Mouse (Mus musculus) midbrain, embryonic 14.5 days (tissue): ENCODE measurements around the gene Nrp2. TPM values are rescaled to one million over a fixed set of nuclear protein-coding genes. Genes with fewer than 3 reads are reported as not detected.
A peak's percentile ranks its signal among the peaks of the same experiment; 100 is the strongest.

Experiments
- ATAC-seq: fragments of 200-750 bp; cut with Nextera tagmentation; 2 replicates; pipeline ENCODE4 v1.8.0; 2017; ENCODE audit warnings: moderate number of reproducible peaks, moderate library complexity; ENCODE audit not compliant: low FRiP score, low TSS enrichment
- DNase-seq: peaks from one replicate; pipeline ENCODE4 v3.0.0-alpha.2; 2015
- H3K27ac ChIP-seq: fragments of 300-500 bp; sonication (generic); replicated peaks from 2 replicates; pipeline ENCODE4 v1.5.1; 2014; ENCODE audit warnings: mild to moderate bottlenecking, low read depth, low read length, moderate library complexity
- H3K27me3 ChIP-seq: fragments of 300-500 bp; sonication (generic); 2 replicates; pipeline ENCODE4 v1.6.1; 2014; ENCODE audit warnings: low read length, control low read depth, mixed read lengths; ENCODE audit not compliant: control insufficient read depth, insufficient read depth
- H3K36me3 ChIP-seq: fragments of 300-500 bp; sonication (generic); 2 replicates; pipeline ENCODE4 v1.6.1; 2014; ENCODE audit warnings: low read length, control low read depth; ENCODE audit not compliant: control insufficient read depth, insufficient read depth
- H3K4me1 ChIP-seq: fragments of 300-500 bp; sonication (generic); 2 replicates; pipeline ENCODE4 v1.6.1; 2014; ENCODE audit warnings: mild to moderate bottlenecking, antibody characterized with exemption, low read length, control low read depth; ENCODE audit not compliant: control insufficient read depth, insufficient read depth
- H3K4me2 ChIP-seq: fragments of 300-500 bp; sonication (generic); 2 replicates; pipeline ENCODE4 v1.6.1; 2014; ENCODE audit warnings: mild to moderate bottlenecking, low read length, moderate library complexity
- H3K4me3 ChIP-seq: fragments of 300-500 bp; sonication (generic); replicated peaks from 2 replicates; pipeline ENCODE4 v1.5.1; 2014; ENCODE audit warnings: low read depth, low read length
- H3K9ac ChIP-seq: fragments of 300-500 bp; sonication (generic); replicated peaks from 2 replicates; pipeline ENCODE4 v1.6.1; 2014; ENCODE audit warnings: mild to moderate bottlenecking, low read length, moderate library complexity
- H3K9me3 ChIP-seq: fragments of 300-500 bp; sonication (generic); 2 replicates; pipeline ENCODE4 v1.6.1; 2016; ENCODE audit warnings: low read length, control low read depth, mixed read lengths; ENCODE audit not compliant: control insufficient read depth
- WGBS: fragments of 180-500 bp; shearing (Covaris S2); extraction: QIAGEN DNeasy Blood & Tissue Kit; methylation state at CpG from one replicate; pipeline ENCODE4 v1.1.7; 2014; 5-methylcytosine and 5-hydroxymethylcytosine counted together
- polyA plus RNA-seq: library from polyadenylated mRNA; unstranded; fragments of >200 nt; fragmentation: Nextera tagmentation; extraction: Ambion mirVana; gene quantifications from 2 replicates; pipeline ENCODE4 v1.2.1, GENCODE M21; 2014

Gene Nrp2
- polyA plus RNA-seq, 1 experiment from 2014 or later: 19.5 TPM

DNA sequence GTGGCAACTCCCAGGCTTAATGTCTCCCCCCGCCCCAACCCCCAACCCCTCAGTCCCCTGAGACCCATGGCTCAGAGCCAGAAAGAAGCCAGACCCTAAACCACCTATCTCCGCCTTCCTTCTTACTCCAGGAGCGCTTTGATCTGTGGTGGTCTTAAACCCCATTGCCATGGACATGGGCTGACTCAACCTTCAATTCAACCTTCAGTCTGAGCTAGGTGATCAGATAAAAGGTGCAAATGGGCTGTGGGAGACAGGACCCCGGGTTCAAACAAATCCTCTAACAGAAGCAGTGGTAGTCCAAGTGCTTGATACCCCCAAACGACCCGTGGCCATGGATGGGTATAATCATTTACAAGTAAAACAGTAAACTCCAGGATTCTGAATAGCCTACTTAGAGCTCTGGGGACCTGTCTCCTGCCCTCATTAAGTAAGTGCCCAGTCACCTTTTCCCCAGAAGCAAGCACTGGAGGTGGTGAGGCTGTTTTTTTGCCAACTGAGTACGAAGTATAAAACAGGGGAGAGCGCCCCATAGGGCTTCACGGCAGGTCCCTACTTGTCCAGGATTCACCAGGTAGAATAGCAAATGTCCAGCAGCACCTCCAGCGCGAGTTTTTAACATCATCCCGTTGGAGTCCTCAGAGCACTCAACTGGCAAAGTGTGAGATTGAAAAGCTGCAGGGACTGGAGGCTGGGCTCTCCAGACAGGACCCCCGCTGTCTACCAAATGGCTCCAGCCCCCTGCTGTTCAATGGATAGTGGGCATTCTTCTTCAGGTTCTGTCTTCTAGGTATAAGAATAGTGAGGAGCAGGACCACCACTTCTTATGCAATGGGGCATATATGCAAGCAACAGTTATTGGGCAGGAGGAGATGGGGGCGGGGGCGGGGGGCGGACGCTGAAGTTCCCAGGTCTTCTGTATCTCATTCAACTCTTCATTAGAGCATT, 5.1 kb downstream of the Nrp2 start:
- H3K4me1 ChIP-seq: peaks cover 32% of the 10 kb centered on the region
- DNase-seq: no peak
- H3K27ac ChIP-seq: peak overlapping the region; percentile 87

DNA sequence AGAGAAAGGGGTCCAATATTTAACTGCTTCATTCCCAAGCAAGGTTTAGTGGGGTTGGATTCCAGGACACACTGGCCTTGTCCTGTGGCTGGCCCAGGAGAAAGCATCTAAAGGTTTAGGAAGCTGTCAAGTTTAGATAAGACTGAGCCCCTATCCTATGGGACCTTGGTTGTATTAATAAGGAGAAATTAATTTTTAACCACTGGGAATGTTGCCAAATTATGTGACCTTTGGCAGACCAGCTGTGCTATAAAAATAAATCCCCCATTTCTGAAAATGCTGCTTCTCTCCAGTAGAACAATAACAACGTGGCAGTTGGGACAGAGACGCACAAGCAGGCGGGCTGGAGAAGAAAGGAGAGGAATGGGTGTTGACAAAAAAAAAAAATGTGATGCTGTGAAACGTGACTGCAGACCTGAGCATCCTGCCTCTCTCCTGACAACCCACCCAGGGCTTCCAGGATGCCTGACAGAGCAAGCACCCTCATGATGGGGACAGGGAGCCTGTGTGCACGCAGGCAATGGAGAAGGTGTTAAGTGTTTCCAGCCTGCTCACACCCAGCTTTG, 6.8 kb downstream of the Nrp2 start:
- ATAC-seq (no peak), DNase-seq (peak; percentile 41)
- no peak overlapping the region for H3K4me3 ChIP-seq
- WGBS: 42% methylated on average over 5 of the region's 5 CpGs
- H3K9me3 ChIP-seq: no peaks in the 10 kb centered on the region
- H3K27ac ChIP-seq: no peak overlapping the region
- H3K36me3 ChIP-seq: no peaks in the 10 kb centered on the region
- H3K27me3 ChIP-seq: peaks cover 10% of the 10 kb centered on the region
- H3K4me1 ChIP-seq: peaks cover 32% of the 10 kb centered on the region
- H3K9ac ChIP-seq: no peak overlapping the region
- peak overlapping the region; percentile 99 for H3K4me2 ChIP-seq

More for the DNA sequence above, 5.1 kb downstream of the Nrp2 start:
- ATAC-seq: no peak
- peak overlapping the region; percentile 76 for H3K9ac ChIP-seq
- peaks cover 12% of the 10 kb centered on the region for H3K27me3 ChIP-seq
- no peaks in the 10 kb centered on the region for H3K36me3 ChIP-seq
- H3K9me3 ChIP-seq: no peaks in the 10 kb centered on the region
- H3K4me3 ChIP-seq: peak overlapping the region; percentile 66
- peak overlapping the region; percentile 99 for H3K4me2 ChIP-seq
- 5% methylated on average over 17 of the region's 17 CpGs for WGBS

DNA sequence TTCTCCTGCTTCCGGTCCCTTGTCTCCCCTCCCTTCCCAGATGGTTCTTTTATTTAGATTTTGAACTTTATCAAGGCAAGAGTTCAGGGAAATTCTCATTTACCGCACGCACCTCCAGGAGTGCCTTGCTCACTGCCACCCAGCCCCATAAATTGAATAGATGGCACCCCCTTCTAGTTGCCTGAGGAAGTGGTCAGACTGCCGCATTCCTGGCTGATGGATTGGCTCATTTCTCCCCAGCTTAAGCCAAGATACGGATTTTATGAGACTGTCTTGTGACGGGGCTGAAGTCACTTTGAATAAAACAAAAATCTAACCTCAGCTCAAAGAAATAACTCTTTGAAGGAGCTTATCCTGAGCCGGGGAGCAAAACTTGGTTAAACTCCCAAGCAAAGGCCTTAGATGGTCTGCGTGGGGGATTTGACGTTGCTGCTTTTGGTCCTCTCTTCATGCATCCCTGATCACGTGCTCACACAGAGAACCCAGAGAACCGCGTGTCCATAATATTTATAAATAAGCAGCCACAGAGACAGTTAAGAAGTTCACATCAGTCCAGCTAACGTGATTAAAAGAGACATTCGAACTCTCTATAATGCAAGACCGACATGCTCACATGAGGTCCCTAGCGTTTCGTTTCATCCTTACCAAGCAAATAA, 10.1 kb downstream of the Nrp2 start:
- Histone ChIP-seq H3K27ac (no peak overlapping the region), H3K4me1 (peaks cover 30% of the 10 kb centered on the region), H3K9ac (no peak overlapping the region), H3K9me3 (no peaks in the 10 kb centered on the region), H3K4me3 (no peak overlapping the region), H3K27me3 (peaks cover 3% of the 10 kb centered on the region), H3K36me3 (no peaks in the 10 kb centered on the region), H3K4me2 (no peak overlapping the region)
- ATAC-seq (no peak), DNase-seq (no peak)
- 84% methylated on average over 17 of the region's 17 CpGs for WGBS

DNA sequence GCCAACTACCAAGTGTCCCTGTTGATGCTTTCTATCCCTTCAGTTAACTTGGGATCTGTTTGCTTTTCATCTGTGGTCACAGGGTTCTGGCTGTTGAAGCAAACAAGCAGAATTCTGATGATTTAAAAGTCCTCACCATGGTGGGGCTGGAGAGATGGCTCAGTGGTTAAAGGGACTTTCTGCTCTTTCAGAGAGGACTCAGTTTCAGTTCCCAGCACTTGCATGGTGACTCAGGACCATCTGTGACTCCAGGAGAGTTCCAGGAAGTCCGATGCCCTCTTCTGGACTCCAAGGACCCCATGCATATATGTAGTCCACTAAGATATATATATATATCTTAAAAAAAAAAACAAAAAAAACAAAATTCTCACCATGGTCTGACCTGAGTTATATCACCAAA, 11.9 kb downstream of the Nrp2 start:
- no peaks in the 10 kb centered on the region for H3K36me3 ChIP-seq
- H3K27ac ChIP-seq: no peak overlapping the region
- H3K27me3 ChIP-seq: no peaks in the 10 kb centered on the region; the same call in 1 of the 2 replicates
- DNase-seq: no peak
- 87% methylated on average over 1 of the region's 1 CpGs for WGBS
- H3K9ac ChIP-seq: no peak overlapping the region
- ATAC-seq: no peak
- H3K9me3 ChIP-seq: no peaks in the 10 kb centered on the region
- no peak overlapping the region for H3K4me2 ChIP-seq
- no peak overlapping the region for H3K4me3 ChIP-seq
- peaks cover 21% of the 10 kb centered on the region for H3K4me1 ChIP-seq

DNA sequence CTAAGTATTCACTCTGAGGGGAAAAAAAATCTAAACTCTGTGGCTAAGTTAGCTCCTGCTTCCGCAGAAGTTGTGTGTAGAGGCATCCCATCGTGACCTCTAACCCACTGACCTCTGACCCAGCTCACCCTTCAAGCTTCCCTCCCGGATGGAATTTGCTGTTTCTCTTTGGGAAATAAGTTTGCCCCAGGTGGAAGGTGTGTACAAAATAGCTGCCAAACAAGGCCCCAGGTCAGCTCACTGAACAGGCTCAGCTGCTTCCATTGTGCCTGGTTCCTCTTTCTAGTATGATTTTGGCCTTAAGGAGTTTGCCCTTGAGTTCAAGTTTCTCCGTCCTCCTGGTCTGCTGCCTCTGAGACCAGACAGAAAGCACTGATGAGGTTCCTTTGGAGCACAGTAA, 12.6 kb downstream of the Nrp2 start:
- H3K36me3 ChIP-seq: 0 out of 2 replicates have a peak, but pooled peaks cover 2% of the 10 kb centered on the region
- H3K4me3 ChIP-seq: no peak overlapping the region
- 63% methylated on average over 4 of the region's 4 CpGs for WGBS
- no peak overlapping the region for H3K4me2 ChIP-seq
- H3K27ac ChIP-seq: no peak overlapping the region
- no peak for ATAC-seq
- no peak for DNase-seq
- H3K27me3 ChIP-seq: no peaks in the 10 kb centered on the region
- peaks cover 21% of the 10 kb centered on the region for H3K4me1 ChIP-seq
- H3K9me3 ChIP-seq: no peaks in the 10 kb centered on the region
- no peak overlapping the region for H3K9ac ChIP-seq

DNA sequence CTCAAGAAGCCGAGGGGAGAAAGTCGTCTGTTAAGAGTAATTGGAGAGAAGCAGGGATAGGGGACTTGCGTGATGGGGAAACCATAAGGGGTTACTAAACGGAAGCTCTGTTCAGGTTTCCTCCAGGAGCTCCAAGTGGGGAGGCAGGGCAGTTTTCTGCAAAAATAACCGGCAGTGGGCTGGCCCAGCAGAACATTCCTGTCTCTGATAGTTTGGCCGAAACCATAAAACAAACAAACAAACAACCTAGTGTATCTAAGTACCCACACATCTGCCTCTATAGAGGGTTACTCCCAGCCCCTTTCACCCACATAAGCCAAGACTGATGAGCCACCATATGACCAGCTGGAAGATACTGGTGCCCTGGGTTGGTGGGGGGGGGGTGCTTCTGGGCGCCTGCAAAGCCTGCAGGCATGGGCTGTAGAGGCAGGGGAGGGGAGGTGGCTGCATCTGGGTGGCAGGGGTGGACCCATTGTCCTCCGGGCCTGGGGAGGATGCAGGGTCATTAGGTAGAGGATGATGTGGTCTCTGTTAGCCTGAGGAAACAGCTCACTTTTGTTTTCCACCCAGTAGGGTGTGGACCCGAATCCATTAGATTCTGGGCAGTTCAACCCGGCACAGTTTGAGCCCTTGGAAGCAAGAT, 13.9 kb downstream of the Nrp2 start:
- whole genome bisulfite sequencing: 37% methylated on average over 10 of the region's 10 CpGs
- peaks cover 17% of the 10 kb centered on the region for H3K4me1 ChIP-seq
- peak overlapping the region; percentile 28 for H3K4me2 ChIP-seq
- no peak overlapping the region for H3K4me3 ChIP-seq
- peak overlapping the region; percentile 39 for H3K9ac ChIP-seq
- H3K27me3 ChIP-seq: no peaks in the 10 kb centered on the region
- ATAC-seq: no peak; the same call in 1 of the 2 replicates
- H3K9me3 ChIP-seq: no peaks in the 10 kb centered on the region
- H3K36me3 ChIP-seq: 0 out of 2 replicates have a peak, but pooled peaks cover 2% of the 10 kb centered on the region
- no peak for DNase-seq
- 0 out of 2 replicates have a peak overlapping the region, but pooled peaks have one; percentile 26 for H3K27ac ChIP-seq

DNA sequence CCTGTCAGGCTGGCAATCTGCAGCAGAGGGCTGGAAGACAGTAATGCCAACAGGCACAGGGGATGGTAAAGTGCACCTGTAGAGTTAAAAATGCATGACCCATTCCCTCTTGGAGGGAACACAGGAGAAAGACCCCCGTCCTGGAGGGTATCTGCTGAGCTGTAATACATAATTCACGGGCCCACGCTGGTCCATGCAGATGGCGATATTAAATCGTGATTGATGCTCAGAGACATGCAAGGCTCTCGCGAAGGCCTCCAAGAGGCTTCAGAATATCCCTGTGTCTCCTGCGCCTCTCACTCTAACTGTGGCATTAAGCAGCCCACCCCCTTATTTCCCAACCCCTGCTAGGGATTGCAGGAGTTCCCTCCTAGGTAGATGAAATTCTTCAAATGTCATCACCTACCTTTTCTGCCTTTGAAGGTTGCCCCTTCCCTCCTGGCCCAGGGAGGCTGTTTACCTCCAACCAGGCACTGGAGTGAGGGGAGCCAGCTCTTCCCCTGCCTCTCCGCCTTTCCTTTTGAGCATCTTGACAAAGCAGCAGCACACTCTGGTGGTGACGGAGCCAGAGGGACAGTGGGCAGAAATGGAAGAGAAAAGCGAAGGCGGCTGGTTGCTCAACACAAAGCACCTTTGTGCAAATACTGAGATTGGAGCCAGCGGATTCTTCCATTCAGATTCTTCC, 14.6 kb downstream of the Nrp2 start:
- ATAC-seq (no peak), DNase-seq (peak; percentile 82)
- peak overlapping the region; percentile 28 for H3K4me2 ChIP-seq
- H3K4me3 ChIP-seq: no peak overlapping the region
- peaks cover 17% of the 10 kb centered on the region for H3K4me1 ChIP-seq
- H3K27ac ChIP-seq: no peak overlapping the region; the same call in 1 of the 2 replicates
- H3K9ac ChIP-seq: no peak overlapping the region
- H3K27me3 ChIP-seq: no peaks in the 10 kb centered on the region
- H3K9me3 ChIP-seq: no peaks in the 10 kb centered on the region
- 0 out of 2 replicates have a peak, but pooled peaks cover 2% of the 10 kb centered on the region for H3K36me3 ChIP-seq
- 42% methylated on average over 13 of the region's 13 CpGs for WGBS

DNA sequence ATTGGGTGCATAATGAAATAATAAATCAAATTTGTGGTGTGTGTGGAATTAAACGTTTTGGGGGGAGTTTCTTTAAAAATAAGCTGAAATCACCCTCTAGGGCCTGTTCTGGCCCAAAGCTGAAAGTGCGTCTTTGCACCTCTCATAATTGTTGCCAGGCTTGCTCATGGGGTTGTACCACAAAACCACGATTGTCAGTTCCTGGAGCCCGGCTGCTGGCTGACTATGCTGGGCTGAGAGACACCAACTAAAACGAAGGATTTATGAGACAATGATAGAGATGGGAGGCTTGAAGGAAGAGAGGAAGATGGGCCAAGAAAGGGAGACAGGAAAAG, 15.1 kb downstream of the Nrp2 start:
- Histone ChIP-seq H3K4me1 (peaks cover 17% of the 10 kb centered on the region), H3K27ac (no peak overlapping the region), H3K9me3 (no peaks in the 10 kb centered on the region), H3K4me3 (no peak overlapping the region; the same call in 1 of the 2 replicates), H3K27me3 (no peaks in the 10 kb centered on the region), H3K4me2 (peak overlapping the region; percentile 28; the same call in 1 of the 2 replicates), H3K36me3 (0 out of 2 replicates have a peak, but pooled peaks cover 2% of the 10 kb centered on the region), H3K9ac (0 out of 2 replicates have a peak overlapping the region, but pooled peaks have one; percentile 25)
- ATAC-seq (no peak), DNase-seq (no peak)
- 66% methylated on average over 5 of the region's 5 CpGs for WGBS
